Mouse (Mus musculus) embryonic facial prominence, embryonic 14.5 days (tissue): ENCODE results near the gene Armcx5. TPM values are rescaled to one million over a fixed set of nuclear protein-coding genes. Genes with fewer than 3 reads are reported as not detected.
"Not testable (repeated sequence)": the region's sequence is repeated elsewhere in the genome, so short reads cannot be mapped to it uniquely, and the experiment has no call there.

ENCODE experiments used
- ATAC-seq: fragments of 200-750 bp; cut with Nextera tagmentation; 2 replicates; pipeline ENCODE4 v1.8.0; 2017; ENCODE audit warnings: low read depth, moderate number of reproducible peaks, moderate TSS enrichment
- DNase-seq: peaks from one replicate; pipeline ENCODE4 v3.0.0-alpha.2; 2015; ENCODE audit warnings: low spot score
- H3K27ac ChIP-seq: fragments of 300-500 bp; sonication (generic); replicated peaks from 2 replicates; pipeline ENCODE4 v1.5.1; 2014; ENCODE audit warnings: low read depth, mild to moderate bottlenecking, low read length, moderate library complexity
- H3K27me3 ChIP-seq: fragments of 300-500 bp; sonication (generic); replicated peaks from 2 replicates; pipeline ENCODE4 v1.6.1; 2014; ENCODE audit warnings: low read length; ENCODE audit not compliant: control insufficient read depth, insufficient read depth
- H3K36me3 ChIP-seq: fragments of 300-500 bp; sonication (generic); 2 replicates; pipeline ENCODE4 v1.6.1; 2014; ENCODE audit warnings: low read length, mixed read lengths; ENCODE audit not compliant: control insufficient read depth, insufficient read depth
- H3K4me1 ChIP-seq: fragments of 300-500 bp; sonication (generic); 2 replicates; pipeline ENCODE4 v1.6.1; 2014; ENCODE audit warnings: antibody characterized with exemption, low read length; ENCODE audit not compliant: control insufficient read depth, insufficient read depth
- H3K4me2 ChIP-seq: fragments of 300-500 bp; sonication (generic); 2 replicates; pipeline ENCODE4 v1.6.1; 2014; ENCODE audit warnings: low read depth, mild to moderate bottlenecking, low read length, moderate library complexity, mixed read lengths
- H3K4me3 ChIP-seq: fragments of 300-500 bp; sonication (generic); 2 replicates; pipeline ENCODE4 v1.5.1; 2014; ENCODE audit warnings: low read depth, mild to moderate bottlenecking, low read length
- H3K9ac ChIP-seq: fragments of 300-500 bp; sonication (generic); 2 replicates; pipeline ENCODE4 v1.6.1; 2014; ENCODE audit warnings: low read depth, mild to moderate bottlenecking, low read length, moderate library complexity, mixed read lengths
- H3K9me3 ChIP-seq: fragments of 300-500 bp; sonication (generic); 2 replicates; pipeline ENCODE4 v1.6.1; 2016; ENCODE audit warnings: low read length; ENCODE audit not compliant: control insufficient read depth
- WGBS: fragments of 180-500 bp; shearing (Covaris S2); extraction: QIAGEN DNeasy Blood & Tissue Kit; methylation state at CpG from one replicate; pipeline ENCODE4 v1.1.7; 2014; 5-methylcytosine and 5-hydroxymethylcytosine counted together
- polyA plus RNA-seq: library from polyadenylated mRNA; unstranded; fragments of >200 nt; fragmentation: Nextera tagmentation; extraction: Ambion mirVana; gene quantifications from 2 replicates; pipeline ENCODE4 v1.2.1, GENCODE M21; 2014

Gene Armcx5
- polyA plus RNA-seq, 1 experiment from 2014 or later, result 6.9 TPM

DNA sequence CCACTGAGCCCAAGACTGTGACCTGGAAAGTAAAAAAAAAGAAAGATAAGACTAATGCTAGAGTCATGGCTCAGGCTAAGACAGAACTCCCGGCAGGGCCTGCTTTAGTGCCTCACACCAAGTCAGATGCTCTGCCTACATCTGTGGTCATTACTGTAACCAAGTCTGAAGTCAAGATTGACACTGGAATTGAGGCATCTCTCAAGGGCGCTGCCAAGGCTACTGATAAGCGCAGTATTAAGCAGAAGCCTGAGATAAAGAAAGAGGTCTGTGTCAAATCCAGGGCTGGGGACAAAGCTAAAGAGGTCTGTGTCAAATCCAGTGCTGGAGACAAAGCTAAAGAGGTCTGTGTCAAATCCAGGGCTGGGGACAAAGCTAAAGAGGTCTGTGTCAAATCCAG is 2.8 kb downstream of the Armcx5 start:
- H3K4me2 ChIP-seq, H3K4me3 ChIP-seq, H3K27ac ChIP-seq, H3K9ac ChIP-seq, H3K4me1 ChIP-seq, DNase-seq, ATAC-seq, H3K9me3 ChIP-seq, H3K36me3 ChIP-seq: not testable (repeated sequence)
- peaks cover 14% of the 10 kb centered on the region; the same call in 1 of the 2 replicates for H3K27me3 ChIP-seq
- 90% methylated on average over 3 of the region's 3 CpGs for WGBS

DNA sequence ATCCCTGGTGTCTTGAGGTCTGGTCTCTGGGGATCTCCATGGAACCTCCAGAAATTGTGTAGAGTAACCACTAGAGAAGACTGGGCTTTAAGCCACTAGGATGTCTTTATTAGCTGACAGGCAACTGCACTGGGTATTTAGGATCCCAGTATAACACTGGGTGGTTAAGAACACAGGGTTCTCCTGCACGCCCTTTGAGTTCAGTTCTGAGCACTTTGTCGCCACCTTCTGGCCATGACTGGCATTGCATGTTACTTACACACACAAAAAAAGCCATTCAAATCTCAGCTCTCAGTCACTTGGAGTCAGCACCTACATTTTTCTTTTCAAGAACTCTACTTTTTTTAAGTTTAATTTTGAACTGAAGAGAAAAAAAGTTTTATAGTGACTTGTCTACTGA is 10.3 kb downstream of the Armcx5 start:
- H3K36me3 ChIP-seq, result no peaks in the 10 kb centered on the region
- H3K9ac ChIP-seq, result no peak overlapping the region
- ATAC-seq, result 0 out of 2 replicates have a peak, but pooled peaks have one; percentile 37

GRCm38 (mm10) chrX:135761707-135762106 is 19.2 kb downstream of the Armcx5 start:
- no peak overlapping the region for H3K9ac ChIP-seq

More for the DNA sequence above, 10.3 kb downstream of the Armcx5 start:
- Histone ChIP-seq H3K27me3 (no peaks in the 10 kb centered on the region), H3K4me1 (no peaks in the 10 kb centered on the region), H3K9me3 (no peaks in the 10 kb centered on the region), H3K4me3 (no peak overlapping the region), H3K27ac (no peak overlapping the region), H3K4me2 (no peak overlapping the region)
- DNase-seq, result peak; percentile 59
- WGBS, result 0% methylated on average over 2 of the region's 2 CpGs

GRCm38 (mm10) chrX:135768043-135768548 is 25.6 kb downstream of the Armcx5 start:
- H3K36me3 ChIP-seq, result no peaks in the 10 kb centered on the region
- no peak overlapping the region for H3K4me3 ChIP-seq
- no peaks in the 10 kb centered on the region for H3K27me3 ChIP-seq
- 60% methylated on average over 3 of the region's 3 CpGs for WGBS
- no peak overlapping the region for H3K4me2 ChIP-seq
- ATAC-seq (no peak), DNase-seq (no peak)
- H3K4me1 ChIP-seq, result no peaks in the 10 kb centered on the region
- H3K9me3 ChIP-seq, result no peaks in the 10 kb centered on the region
- H3K27ac ChIP-seq, result no peak overlapping the region
- no peak overlapping the region for H3K9ac ChIP-seq

More at GRCm38 (mm10) chrX:135761707-135762106, 19.2 kb downstream of the Armcx5 start:
- Histone ChIP-seq H3K27ac (no peak overlapping the region), H3K9me3 (no peaks in the 10 kb centered on the region), H3K4me3 (no peak overlapping the region), H3K4me2 (no peak overlapping the region), H3K4me1 (no peaks in the 10 kb centered on the region), H3K36me3 (0 out of 2 replicates have a peak, but pooled peaks cover 15% of the 10 kb centered on the region), H3K27me3 (no peaks in the 10 kb centered on the region)
- DNase-seq (peak; percentile 44), ATAC-seq (no peak)

GRCm38 (mm10) chrX:135768565-135768964 is 26.0 kb downstream of the Armcx5 start:
- Histone ChIP-seq H3K4me3 (no peak overlapping the region), H3K27me3 (no peaks in the 10 kb centered on the region), H3K4me2 (no peak overlapping the region), H3K36me3 (no peaks in the 10 kb centered on the region), H3K9ac (no peak overlapping the region), H3K4me1 (no peaks in the 10 kb centered on the region), H3K9me3 (no peaks in the 10 kb centered on the region), H3K27ac (no peak overlapping the region)
- DNase-seq, result no peak
- WGBS, result 79% methylated on average over 2 of the region's 2 CpGs
- ATAC-seq, result no peak

DNA sequence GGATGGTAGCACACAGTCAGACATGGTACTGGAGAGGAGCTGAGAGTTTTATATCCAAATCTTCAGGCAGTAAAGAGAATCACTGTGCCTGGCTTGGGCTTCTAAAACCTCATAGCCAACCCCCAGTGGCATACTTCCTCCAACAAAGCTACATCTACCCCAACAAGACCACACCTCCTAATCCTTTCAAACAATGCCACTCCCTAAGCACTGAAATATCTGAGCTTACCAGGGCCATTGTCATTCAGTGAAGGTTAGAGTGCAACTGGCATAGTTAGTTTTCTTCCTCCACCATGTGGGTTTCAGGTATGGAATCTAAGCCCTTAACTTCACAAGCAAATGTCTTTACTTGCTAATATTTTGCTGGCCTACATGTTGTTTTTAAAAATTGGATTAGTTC is 49.0 kb downstream of the Armcx5 start:
- H3K27me3 ChIP-seq, result no peaks in the 10 kb centered on the region
- H3K9ac ChIP-seq, result no peak overlapping the region
- 0 out of 2 replicates have a peak overlapping the region, but pooled peaks have one; percentile 52 for H3K27ac ChIP-seq
- ATAC-seq (no peak), DNase-seq (no peak)
- H3K36me3 ChIP-seq, result no peaks in the 10 kb centered on the region
- no peaks in the 10 kb centered on the region for H3K4me1 ChIP-seq
- no peak overlapping the region for H3K4me3 ChIP-seq
- no peak overlapping the region for H3K4me2 ChIP-seq
- no peaks in the 10 kb centered on the region for H3K9me3 ChIP-seq

- Histone ChIP-seq H3K4me1 (no peaks in the 10 kb centered on the region), H3K27me3 (no peaks in the 10 kb centered on the region), H3K36me3 (no peaks in the 10 kb centered on the region), H3K4me2 (no peak overlapping the region), H3K4me3 (no peak overlapping the region), H3K9me3 (no peaks in the 10 kb centered on the region), H3K27ac (peak overlapping the region; percentile 81), H3K9ac (no peak overlapping the region)
- ATAC-seq (peak; percentile 21; the same call in 1 of the 2 replicates), DNase-seq (peak; percentile 76)
- 55% methylated on average over 6 of the region's 6 CpGs for WGBS
These were observed 49.8 kb downstream of the Armcx5 start for GRCm38 (mm10) chrX:135792326-135792725.

- peak overlapping the region; percentile 53 for H3K4me3 ChIP-seq
- ATAC-seq (peak; percentile 92), DNase-seq (peak; percentile 84)
- H3K9me3 ChIP-seq, H3K4me1 ChIP-seq, H3K27me3 ChIP-seq: not testable (repeated sequence)
- 25% methylated on average over 8 of the region's 27 CpGs for WGBS
- peaks cover 20% of the 10 kb centered on the region for H3K36me3 ChIP-seq
- peak overlapping the region; percentile 56 for H3K4me2 ChIP-seq
- peak overlapping the region; percentile 33; the same call in 1 of the 2 replicates for H3K27ac ChIP-seq
- peak overlapping the region; percentile 63 for H3K9ac ChIP-seq
These were observed 53.2 kb downstream of the Armcx5 start for GRCm38 (mm10) chrX:135795591-135796304.
